Mouse (Mus musculus) B cell, adult 2 months (primary cell): Measurements from ENCODE around the gene Fam228b.
A peak's percentile ranks its signal among the peaks of the same experiment; 100 is the strongest.
"Not testable (repeated sequence)": the region's sequence is repeated elsewhere in the genome, so short reads cannot be mapped to it uniquely, and the experiment has no call there.

Experiments
- DNase-seq, 2 experiments: peaks; one replicate each; pipeline ENCODE4 v3.0.0; 2022

Fam228b gene

GRCm38 (mm10) chr12:4740823-4741222, 28.2 kb downstream of the Fam228b start:
- no peak for DNase-seq

GRCm38 (mm10) chr12:4738031-4738576, 31.0 kb downstream of the Fam228b start, which contains the start of gene Fam228a:
Gene Fam228a, minus strand, starts transcription at chr12:4738430.
- no peak for DNase-seq

- no peak for DNase-seq
Measured at GRCm38 (mm10) chr12:4732332-4732731, 36.7 kb downstream of the Fam228b start.

- no peak for DNase-seq
Measured at GRCm38 (mm10) chr12:4731629-4732028, 37.4 kb downstream of the Fam228b start.

GRCm38 (mm10) chr12:4729165-4729564, 39.9 kb downstream of the Fam228b start:
- peak in 1 of 2 experiments; percentile 18 for DNase-seq

GRCm38 (mm10) chr12:4719762-4720754, 49.0 kb downstream of the Fam228b start:
- peak; percentile 12 to 13 for DNase-seq

- no peak for DNase-seq
Measured at GRCm38 (mm10) chr12:4719066-4719761, 49.9 kb downstream of the Fam228b start.

- DNase-seq: peak; percentile 60 to 62
Measured at GRCm38 (mm10) chr12:4717417-4717816, 51.6 kb downstream of the Fam228b start.

- DNase-seq: no peak
Measured at GRCm38 (mm10) chr12:4715606-4716005, 53.5 kb downstream of the Fam228b start.

- no peak for DNase-seq
Measured at GRCm38 (mm10) chr12:4713361-4713760, 55.7 kb downstream of the Fam228b start.

- DNase-seq: no peak
Measured at GRCm38 (mm10) chr12:4709926-4710325, 59.1 kb downstream of the Fam228b start.

- DNase-seq: no peak
Measured at GRCm38 (mm10) chr12:4708881-4709604, 60.0 kb downstream of the Fam228b start.

- DNase-seq: no peak
Measured at GRCm38 (mm10) chr12:4708296-4708695, 60.8 kb downstream of the Fam228b start.

- DNase-seq: no peak
Measured at GRCm38 (mm10) chr12:4707488-4708017, 61.5 kb downstream of the Fam228b start.

- DNase-seq: no peak
Measured at GRCm38 (mm10) chr12:4706901-4707300, 62.2 kb downstream of the Fam228b start.

GRCm38 (mm10) chr12:4706175-4706574, 62.9 kb downstream of the Fam228b start:
- DNase-seq: no peak

- not testable (repeated sequence) for DNase-seq
Measured at GRCm38 (mm10) chr12:4705626-4706025, 63.4 kb downstream of the Fam228b start.

- DNase-seq: no peak
Measured at GRCm38 (mm10) chr12:4694534-4694933, 74.5 kb downstream of the Fam228b start.

GRCm38 (mm10) chr12:4691193-4691592, 77.9 kb downstream of the Fam228b start:
- no peak for DNase-seq
